Mouse (Mus musculus): ENCODE data around the gene Nmt2.

DNA sequence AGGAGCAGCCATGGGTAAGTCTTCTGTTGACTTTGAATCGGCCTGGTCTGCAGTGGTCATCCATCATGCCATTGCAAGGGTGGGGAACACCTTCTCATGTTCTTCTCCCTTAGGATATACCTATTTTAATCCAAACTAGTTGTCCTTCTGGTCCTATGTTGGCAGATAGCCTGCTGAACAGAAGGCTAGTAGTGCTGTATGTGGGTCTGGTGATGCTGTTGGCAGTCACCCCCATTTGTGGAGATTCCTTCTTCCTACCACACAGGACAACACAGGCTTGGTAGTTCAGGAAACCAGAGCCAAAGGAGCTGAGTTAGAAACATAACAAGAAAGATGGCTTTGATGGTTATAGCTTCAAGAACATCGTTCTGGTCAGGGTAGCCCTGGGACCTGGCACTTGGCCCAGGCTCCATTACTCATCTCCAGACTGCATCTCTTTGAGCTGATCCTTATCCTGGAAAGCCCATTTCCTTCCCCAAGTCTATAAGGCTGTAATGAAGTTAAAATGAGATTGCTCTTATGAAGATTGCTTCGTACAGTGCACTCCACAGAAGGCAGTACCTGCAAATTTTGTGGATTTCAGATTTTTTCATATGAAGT lies 21.5 kb downstream of the Nmt2 start:
- TF ChIP-seq POLR2A (IDR thresholded peaks at IDR 0.05; ENCODE audit: borderline replicate concordance, insufficient read depth, low read length) (no peak), CTCF (IDR thresholded peaks at IDR 0.05; ENCODE audit: borderline replicate concordance, insufficient read depth, low read depth, low read length) (no peak)
